Mouse (Mus musculus) ovary, adult 18-20 months (tissue): ENCODE results near the gene Trhde.

Experiments
- DNase-seq: peaks from one replicate; pipeline ENCODE4 v3.0.0; 2022; ENCODE audit warnings: low spot score, mixed read lengths

Gene Trhde

DNA sequence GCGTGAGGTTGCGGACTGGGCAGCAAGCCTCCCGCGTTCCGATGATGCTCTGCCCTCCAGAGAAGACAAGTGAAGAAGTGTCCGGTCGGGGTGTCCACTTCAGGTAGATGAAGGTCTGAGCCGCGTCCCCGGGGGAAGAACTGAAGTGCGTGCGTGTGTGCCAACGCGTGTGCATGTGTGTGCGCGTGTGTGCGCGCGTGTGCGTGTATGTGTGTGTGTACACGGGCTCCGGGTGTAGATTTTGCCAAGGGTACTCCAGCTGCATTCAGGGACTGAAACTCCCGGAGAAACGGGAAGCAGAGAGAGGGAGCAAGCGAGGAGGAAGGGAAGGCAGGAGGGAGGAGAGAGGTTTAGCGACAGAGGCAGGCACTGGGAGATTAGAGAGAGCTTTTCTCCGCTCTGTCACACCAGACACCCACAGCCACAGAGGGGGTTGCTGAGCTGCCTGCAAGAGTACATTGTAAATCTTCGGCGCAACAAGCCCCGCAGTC, at the start of gene Trhde:
Gene Trhde (minus strand): TSS at position 147 of the 491 bp plus-strand sequence.
- no peak for DNase-seq

DNA sequence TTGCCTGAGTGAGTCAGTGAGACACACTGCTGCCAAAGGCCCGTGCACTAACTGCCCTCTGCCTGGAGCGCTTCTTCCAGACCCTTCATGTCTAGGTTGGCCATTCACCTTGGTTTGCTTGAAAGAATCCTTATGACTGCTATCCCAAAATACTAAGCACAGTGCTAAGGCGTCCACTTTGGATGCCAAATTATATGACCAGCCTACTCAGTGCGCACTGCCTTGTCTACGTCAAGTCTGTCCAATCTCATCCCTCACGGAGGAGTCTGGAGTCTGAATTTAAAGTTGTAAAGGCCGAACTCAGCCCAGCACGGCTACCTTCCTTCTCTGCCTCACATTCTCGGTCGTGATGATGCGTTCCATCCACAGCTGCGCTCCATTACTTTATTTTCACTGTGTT, 39.9 kb upstream of the Trhde start:
- DNase-seq: no peak

DNA sequence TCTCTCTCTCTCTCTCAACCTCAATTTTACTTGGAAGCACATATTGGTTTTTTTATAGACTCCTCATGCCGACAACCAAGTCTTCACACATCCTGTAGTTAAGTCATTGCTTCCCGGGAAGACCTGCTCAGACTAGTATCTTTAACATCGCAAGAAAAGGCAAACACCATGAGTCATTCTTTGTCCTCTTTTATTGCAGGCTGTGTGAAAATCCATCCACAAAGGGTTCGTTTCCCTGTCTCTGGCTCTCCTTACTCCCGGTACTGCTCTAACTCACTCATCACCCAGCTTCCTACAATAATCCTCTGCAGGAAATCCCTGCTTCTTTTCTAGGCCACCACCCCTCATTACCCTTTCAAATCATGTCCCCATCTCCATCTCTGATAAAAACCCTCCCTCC, 39.3 kb upstream of the Trhde start:
- DNase-seq: no peak

DNA sequence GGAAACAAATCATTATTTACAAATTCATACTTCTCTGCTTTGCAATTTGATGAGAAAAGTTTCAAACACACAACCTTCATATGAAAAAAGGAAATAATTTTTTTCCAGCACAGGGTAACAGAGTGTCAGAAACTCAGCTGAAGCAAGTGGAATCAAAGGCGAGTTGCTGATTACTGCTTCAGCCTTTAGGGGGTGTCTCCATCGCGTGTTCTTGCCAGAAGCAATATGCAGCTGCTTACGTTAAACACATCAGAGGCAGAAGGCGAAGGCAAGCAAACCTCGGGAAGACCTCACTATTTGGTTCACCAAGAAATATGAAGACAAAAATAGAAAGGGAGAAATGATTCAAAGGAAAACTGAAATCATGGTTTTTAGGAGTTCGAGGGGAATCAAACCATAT, 29.2 kb upstream of the Trhde start:
- no peak for DNase-seq

DNA sequence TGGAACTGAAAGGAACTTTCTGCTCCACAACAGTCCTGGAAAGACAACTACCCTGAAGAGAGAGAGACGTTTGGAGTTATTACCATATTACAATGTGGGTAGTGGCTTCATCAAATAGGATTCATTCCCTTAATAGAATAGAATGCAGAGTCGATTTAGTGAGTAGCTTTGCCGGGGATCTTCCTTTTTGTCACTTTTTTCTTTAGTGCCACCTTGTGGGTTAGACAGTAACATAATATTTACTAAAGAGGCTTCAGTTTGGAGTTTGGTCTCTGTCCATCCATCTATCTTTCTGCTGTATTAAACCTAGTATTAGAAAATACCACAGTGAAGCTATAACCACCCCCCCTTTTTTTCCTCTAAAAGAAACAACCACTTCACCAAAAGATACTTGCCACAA, 6.7 kb upstream of the Trhde start:
- DNase-seq: no peak

DNA sequence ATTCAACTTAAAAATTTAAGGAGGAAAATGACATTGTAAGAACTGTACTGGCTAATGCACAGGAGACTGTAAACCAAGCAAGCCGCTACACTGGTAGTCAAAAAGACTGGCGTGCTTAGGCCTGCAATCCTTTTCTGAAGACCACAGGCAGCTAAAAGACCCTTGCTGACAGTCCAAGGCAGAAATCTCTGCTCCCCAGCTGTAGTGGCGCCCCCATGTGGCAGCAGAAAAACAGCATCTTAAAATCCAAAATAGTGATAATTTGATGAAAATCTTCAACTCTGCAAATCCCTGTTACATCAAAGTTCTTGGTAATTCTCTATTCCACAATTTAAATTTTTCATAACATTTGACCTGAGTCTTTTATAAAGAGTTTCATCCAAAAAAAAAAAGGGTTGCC, 3.8 kb upstream of the Trhde start:
- no peak for DNase-seq

DNA sequence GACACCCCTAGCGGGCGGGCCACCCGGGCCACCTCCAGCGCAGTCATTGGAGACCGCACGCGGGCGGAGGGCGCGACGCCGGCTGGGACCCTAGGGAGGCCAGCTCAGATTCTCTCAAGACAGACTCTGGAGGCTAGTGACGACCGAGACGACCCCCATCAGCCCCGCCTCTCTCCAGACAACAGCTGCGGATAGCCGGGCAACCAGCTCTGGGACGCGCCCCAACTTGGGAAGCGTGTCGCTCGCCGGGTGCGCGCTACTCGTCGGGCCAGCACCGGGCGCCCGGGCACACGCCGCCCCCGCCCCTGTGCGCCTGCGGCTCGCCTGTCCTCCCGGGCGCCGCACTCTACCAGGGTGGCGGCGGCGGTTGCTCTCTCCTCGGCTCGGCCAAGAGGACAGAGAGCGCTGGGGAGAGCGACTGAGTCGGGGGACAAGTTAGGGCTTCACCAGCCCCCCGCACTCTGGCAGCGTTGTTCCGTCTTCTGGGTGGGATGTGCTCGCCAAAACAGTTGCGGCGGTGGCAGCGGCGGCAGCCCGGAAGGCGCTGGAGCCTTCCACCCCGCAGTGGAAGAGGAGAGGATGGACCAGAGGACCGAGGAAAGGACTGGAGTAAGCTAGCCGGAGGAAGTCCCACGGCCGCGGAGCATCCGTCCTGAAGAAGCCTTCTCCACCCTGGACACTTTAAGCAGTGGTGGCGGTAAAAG, 498 bp downstream of the Trhde start:
- DNase-seq: no peak

DNA sequence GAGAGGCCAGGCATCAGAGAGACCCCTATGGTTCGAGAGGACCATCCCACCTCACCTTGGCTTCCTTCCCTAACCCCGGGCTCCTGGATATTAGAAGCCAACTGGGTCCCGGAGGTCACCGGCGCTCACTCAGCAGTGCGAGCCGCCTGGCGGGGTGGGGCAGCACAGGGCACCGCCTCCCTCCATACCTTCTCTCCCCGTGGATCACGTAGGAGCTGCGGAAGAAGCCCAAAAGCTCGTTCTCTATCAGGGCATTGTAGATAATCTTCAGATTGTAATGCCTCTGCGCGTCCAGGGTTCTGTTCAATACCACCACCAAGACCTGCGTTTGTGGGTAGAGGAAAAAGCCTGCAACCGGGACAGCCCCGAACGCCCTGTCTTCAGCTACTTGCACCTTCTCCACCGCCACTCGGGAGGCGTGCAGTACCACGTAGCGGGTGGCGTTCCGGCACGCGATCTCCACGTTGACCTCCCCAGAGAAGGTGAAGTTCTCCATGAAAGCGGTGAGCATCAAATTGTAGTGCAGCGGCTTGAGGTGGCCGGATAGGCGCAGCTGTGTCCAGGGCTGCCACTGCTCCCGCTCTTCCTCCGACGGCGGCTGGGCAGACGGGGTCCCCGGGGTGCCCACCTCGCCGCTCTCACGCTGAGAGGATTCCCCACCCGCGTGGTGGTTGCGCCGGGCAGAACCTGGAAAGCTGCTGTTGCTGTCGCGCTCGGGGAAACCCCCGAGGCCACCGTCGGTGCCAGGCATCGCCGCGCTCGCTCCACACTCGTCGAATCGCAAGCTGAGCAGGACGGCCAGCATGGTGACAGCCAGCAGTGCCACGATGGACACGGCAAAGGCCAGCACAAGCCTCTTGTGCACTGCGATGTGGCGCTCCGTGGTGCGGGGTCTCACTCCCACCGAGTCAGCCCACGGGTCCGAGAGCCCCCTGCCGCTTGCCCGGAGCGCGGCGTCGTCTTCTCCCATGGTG, 1.5 kb downstream of the Trhde start:
- DNase-seq: no peak

DNA sequence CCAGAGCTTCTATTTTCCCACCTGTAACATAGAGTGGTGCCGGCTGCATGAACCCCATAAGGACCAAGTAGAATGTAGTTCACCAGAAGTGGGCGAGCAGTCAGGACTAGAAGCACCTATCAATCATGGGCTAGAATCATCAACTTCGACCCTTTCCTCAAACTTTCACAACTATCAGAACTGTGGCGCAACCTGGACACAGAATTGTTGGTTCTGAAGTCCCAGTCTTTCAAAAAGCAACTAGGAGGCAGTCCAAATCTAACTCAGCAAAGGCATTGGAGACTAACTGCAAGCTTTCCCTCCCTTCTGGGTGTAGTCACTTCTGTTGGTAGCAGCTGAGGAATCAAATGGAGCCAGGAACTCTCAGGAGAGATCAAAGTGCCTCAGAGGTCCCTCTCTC, 2.6 kb downstream of the Trhde start:
- no peak for DNase-seq

DNA sequence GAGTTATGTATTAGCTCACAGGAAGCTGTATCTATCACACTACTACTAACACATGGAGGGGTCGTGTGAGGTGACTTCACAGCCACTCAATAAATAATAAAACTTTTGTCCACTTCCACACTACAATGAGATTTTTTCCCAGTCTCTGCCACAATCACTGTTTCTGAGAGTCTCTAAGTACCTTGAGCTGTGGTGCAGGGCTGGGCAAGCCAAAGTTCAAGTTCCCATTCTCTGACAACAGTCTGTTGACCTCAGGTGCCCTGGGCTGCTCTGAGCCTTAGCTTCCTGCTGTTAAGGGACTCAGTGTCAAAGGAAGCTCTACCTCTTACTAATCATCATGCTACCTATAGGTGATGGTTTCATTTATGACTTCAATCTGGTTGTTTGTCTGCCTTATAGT, 3.3 kb downstream of the Trhde start:
- no peak for DNase-seq

DNA sequence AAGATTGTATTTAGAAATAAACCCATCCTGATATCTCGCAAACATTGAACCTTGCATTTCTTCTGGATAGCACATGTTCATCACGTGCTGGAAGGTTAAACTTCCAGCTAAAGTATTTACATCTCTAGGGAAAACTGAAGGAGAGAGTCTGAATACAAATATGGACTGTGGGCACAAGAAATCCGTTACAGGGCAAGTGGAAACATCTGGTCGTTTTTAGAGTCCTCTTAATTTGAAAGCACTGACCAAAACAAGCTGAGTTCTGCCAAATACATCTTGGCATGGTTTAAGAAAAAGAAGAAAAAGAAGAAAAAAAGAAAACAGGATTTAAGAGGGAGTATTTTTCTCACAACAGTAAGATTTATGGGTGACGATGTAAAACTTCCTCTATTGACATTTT, 3.9 kb downstream of the Trhde start:
- DNase-seq: no peak

DNA sequence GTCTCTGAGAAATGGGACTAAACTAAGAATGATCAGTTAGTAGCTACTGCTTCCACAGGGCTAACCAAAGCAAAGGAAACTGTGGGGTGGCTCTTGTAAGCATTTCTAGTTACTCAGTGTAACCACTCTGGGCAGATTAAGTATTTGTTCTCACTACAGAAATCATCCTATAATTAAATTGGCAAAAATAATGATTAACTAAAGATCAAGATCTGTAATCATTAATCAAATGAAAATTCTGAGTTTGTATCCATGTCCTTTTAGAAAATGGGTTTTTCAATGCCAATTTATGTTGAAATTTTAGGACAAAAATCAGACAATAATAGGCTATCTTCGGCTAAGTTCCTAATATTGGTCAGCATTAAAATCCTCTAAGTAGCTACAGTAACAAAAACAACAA, 4.4 kb downstream of the Trhde start:
- no peak for DNase-seq

DNA sequence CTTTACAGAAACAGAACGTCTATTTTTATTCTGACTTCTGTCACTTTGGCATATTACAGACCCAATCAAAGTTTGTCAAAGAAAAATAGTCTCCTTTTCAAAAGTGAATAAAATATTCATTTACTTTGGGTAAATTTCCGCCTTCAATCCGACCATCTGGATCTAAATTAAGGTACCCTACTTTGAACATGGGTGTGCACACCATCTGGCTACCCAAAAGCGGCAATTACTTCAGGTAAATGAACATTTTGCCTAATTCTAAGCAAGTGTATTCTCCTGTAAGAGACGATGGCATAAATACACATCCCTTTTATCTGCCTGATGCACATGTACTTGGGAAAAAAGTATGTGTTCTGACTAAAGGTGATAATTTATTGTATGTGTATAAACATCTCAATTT, 5.2 kb downstream of the Trhde start:
- no peak for DNase-seq

DNA sequence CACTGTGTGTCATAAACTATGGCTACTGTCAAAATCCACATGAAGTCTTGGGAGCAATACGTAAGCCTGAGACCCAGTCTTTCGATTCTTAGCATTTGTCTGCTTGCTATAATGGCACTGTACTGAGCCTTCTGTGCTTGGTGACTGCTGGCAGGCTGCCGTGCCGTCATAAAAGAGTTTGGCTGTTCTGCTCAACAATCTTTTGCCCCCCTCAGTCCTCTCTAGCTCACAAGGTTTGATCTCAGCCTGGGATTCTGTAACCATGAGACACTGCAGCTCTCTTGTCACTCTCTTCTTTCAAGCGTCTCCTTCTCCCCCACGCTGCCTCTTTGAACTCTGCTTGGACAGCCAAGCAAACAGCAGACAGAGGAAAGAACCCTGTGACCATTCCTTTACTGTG, 7.9 kb downstream of the Trhde start:
- DNase-seq: no peak

DNA sequence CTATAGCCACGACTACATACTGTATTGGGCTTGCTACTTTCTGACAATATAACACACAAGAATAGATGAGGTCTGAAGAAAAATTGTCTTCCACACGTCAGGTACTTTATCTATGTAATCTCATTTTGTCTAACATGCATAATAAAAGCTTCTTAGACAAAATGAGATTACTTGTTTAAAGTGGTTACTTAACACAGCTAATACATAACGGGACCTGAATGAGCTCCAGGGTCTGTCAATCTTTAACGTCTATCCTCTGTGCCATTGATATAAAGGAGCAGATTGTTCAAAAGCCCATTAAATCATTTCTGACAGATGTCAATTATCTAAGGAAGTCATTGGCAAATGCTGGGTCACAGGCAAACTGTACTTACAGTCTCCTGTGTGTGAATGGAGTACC, 36.2 kb downstream of the Trhde start:
- no peak for DNase-seq

DNA sequence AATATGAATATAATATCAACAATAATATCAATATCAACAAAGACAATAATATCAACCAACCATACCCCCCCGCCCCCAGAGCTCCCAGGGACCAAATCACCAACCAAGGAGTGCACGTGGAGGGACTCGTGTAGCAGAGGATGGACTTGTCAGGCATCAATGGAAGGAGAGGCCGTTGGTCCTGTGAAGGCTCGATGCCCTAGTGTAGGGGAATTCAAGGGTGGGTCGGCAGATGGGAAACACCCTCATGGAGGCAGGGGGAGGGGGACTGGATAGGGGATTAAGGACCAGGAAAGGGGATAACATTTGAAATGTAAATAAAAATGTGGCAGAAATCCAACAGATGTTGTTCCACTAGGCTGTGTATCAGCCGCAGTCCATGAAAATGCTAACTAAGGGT, 40.0 kb downstream of the Trhde start:
- DNase-seq: no peak

DNA sequence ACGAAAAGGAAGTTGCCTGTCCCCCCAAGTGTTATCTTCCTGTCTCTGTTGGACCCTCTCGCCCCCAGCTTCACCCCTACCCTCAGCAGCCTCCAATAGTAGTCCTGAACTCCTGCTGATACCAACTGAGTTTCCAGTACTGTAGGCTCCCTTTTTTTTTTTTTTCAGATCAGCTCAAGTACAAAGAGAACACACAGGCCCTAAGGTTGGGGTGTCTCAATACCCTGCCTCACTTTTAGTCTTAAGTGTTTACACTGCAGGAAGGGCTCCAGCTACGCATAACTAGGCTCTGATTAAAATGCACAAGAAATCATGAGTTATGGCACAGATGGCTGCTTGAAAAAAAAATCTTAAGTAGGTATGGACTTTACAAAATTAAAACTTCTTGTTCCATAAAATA, 42.9 kb downstream of the Trhde start:
- no peak for DNase-seq

DNA sequence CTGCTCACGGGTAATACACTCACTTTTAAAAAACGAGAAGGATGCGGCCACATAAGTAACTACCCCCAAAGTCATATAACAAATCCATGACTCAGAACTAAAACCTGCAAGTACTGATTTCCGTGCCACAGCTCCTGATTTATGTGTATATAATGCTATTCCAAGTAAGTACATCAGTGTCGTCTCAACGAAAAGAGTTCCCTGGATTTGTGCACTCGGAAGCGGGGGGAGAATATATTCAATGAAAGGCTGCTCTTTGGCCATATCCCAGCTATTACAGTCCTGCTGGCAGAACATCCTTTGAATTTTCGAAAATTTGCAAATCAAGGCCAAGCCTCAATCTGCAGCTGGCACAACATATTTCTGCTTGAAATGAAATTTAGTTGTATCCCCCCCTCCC, 43.5 kb downstream of the Trhde start:
- DNase-seq: no peak

DNA sequence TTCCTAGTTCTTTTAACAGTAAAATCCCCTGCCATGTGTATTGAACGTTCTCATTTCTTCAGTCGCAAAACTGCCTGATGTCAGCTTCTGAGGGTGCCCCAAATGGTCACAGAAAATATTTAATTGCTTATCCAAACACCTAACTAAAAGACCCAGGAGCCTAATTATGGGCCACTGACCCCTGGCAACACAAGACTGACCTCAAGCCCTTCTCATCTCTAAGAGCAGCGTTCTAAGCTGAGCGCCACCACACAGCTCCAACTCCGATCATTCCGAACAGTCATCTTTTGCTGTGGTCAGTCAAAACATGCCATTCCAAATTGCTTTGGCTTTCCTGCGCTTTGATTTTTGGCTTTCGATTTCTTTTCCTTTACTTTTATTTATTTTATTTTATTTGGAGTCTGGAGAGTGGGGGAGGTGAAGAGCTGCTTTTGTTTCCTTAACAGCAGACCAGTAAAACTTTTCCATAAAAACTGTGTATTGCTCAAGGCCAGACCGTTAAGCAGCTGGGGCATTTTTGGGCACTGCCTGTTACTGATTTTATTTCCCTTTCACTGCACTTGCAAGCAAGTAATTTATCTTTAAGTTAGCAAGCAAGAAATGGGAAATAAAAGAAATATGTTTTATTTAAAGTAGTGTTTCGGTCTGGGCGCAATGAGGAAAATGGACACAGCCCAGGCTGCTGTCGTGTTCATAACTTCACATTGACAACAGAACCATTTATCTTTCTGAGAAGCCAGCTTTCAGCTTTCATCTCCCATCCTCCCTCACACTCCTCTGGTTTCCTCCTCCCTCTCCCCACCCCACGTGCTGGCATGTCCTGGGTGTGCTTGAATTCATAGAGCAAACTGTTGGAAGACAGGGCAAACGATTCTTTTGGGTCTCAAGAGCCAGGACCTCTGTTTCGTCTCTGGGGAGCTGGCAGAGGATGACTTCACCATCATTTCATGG, 59.1 kb downstream of the Trhde start:
- peak; percentile 5 for DNase-seq

DNA sequence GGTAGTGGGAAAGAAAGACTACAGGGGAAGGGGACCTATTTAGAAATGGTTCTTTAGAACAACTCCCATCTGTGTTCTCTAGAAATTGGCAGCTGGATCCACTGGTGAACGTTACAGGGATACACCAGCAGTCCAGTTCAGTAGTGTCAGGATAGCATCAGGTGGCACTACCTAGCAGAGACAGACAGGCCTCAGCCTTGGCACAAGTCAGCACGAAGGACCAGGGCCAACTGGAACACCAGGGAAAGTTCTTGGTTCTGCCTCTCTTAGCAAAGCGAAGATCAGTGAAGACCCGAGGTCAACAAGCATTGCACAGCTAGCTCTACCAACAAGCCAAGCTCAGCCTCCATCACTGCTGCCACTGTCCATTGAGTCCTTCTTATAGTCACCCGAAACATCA, 62.2 kb downstream of the Trhde start:
- DNase-seq: no peak

DNA sequence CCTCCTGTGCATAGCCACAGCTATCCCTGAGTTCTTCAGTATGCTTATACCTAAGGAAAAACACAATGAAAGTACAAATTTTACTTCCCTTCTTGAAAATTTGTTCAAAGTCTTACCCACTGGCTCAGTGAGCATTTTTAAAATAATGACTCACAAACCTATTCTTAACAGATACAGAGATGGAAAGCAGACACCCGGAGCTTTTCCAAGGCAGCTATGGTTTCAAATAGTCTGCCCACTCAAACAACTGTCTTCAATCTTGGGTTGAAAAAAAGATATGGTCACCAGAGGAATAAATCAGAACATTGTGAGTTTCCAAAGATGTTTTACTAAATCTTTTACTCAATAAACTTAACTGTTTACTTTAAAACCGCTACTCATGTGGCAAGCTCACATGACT, 64.5 kb downstream of the Trhde start:
- no peak for DNase-seq

DNA sequence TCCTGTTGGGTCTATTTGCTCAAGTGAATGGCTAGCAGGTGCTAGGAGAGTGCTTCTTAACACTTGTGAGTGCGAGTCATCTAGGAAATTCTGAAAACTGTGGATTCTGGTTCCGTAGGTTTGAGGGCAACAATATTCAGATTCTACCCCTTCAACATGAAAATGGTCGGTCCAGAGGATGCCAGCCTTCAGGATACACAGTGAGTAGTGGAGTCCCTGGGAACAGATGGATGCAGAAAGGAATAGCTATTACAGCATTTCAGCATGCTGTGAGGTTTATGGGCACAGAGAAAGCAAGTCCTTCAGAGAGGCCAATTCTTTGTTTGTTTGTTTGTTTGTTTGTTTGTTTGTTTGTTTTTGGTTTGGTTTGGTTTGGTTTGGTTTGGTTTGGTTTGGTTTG, 65.7 kb downstream of the Trhde start:
- DNase-seq: no peak
